Mouse (Mus musculus): ENCODE measurements around the gene Araf.

Araf gene

DNA sequence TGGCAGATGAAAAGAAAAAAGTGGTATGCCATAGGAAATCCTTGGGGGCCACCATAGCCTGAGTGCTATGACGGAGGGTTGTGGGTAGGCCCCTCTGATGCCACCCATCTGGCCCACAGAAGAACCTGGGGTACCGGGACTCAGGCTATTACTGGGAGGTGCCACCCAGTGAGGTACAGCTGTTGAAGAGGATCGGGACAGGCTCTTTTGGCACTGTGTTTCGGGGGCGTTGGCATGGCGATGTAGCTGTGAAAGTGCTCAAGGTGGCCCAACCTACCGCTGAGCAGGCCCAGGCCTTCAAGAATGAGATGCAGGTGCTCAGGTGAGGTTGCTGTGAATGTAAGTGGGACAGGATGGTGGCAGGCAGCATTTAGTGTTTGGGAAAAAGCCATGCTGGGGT is 56.2 kb downstream of the Araf start:
- no peak for DNase-seq

DNA sequence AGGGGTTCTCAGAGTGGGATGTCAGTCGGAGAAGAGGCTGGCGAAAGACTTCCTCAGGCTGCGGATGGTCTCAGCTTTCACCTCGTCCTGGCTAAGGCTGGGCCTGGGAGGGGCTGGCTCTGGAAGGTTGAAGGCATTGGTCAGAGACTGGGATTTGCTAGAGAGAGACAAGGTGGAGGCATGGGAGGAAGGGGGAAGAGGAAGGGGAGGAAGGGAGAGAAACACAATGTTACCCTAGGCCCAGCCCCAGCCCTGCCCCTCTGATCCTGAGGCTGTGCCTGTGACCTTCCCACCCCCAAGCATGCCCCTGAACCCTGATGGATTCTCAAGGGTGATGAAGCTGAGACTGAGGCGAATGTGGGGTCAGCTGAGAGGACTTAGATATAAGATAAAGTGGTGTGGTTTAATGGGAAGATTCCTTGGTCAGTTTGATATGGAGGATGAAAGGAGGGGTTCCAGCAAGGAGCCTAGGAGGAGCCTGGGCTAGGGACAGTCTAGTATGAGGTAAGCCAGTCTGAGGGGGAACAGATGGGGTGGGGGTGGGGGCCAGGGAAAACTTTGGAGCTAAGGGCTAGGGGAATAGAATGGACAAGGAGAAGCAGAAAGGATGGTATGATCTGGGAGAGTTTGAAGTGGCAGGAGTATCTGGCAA is 64.0 kb downstream of the Araf start:
- no peak for DNase-seq

DNA sequence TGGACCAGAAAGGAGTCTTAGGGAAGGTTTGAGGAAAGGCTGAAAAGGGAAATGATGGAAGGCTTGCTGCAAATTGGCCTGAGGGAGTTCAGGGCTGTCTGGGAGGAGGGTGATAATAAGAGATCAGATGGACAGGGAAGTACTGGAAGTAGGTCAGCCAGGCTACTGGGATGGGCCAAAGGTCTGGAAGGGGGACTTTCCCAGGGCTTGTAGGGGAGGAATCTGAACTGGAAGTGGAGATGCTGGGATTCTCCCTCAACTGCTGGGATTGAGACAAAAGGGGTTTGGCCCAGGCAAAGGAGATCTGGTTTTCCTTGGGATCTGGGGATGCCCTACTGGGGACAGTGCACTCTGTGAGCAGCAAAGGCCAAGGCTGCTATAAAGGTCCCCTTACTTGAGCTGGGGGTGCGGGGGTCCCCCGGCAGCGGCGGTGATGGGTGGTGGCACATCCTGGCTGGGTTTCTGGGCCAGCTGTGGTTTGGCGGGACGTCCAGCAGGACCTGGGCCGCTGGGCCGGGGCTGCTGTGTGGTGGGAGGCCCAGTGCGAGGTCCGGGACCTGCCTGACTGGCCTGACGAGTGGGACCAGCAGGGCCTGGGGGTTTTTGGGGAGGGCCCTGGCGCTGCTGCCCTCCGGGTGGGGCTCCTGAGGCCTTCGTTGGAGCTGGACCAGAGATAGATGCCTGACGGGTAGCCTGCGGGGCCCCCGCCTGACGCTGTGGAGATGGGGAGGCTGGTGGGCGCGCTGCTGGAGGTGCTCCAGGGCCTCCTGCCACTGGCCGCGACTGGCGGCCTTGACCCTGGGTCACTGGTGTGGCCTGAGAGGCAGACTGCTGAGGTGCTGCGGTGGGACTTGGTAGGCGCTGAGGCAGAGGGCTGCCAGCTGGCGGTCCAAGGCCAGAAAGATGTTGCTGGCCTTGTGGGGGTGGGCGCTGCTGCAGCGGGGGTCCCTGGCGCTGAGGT is 64.8 kb downstream of the Araf start:
- peak; percentile 3 for DNase-seq

DNA sequence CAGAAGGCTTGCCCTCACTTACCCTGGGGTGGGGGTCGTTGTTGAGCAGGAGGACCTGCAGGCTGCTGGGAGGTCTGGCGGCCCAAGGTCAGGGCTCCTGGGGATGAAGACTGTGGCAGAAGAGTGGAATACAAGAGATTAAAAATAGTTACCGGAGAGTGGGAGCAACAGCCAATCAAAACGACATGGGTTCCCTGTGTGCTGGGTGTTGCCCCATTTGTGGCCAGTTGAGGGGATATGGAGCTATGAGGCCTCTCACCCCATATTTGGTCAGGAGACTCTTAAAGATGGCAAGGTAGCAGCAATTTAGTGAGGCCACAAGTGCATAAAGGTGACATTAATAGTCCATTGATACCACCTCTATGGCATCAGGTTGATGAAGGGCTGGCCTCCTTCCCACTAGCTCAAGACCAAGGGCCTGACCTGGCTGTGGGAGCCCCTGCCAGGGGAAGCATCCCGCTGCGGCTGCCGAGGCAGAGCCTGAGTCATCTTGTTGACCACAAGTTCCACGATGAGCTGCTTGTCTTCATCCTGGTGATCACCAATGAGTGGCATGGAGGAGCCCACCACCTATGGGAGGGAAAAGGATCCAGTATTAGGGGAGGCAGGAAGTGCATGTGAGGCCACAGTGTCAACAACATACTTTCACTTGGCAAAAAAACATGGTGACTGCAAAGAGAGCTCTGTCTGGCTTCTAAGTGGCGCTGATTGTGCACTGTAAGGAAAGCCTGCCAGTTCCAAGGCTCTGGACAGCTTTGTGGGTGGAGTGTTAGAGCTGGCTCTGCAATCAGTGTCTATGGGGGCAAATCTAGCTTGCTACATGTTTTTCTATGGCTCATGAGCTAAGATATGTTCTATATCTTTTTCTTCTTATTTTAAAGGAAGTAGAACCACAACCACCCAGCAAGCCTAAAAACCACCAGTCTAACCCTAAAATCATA is 65.8 kb downstream of the Araf start:
- DNase-seq = no peak

DNA sequence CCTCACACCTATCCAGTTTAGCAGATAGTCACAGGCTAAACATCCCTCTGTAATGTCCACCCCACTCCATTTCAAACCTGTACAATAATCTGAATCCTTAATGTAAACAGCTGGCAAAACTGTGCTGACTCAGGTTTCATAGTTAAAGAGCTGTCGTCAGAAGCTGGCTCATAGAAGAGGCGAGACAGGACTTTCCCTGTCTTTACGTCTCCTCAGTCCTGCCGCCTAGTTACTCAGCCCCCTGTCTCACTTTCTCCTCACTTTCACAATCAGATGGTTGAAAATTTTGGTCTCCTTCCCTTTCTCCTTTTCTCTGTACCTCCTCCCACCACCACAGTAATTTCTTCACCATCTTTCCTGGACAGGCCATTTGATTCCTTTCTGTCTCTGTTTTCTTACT is 70.5 kb downstream of the Araf start:
- DNase-seq = no peak

DNA sequence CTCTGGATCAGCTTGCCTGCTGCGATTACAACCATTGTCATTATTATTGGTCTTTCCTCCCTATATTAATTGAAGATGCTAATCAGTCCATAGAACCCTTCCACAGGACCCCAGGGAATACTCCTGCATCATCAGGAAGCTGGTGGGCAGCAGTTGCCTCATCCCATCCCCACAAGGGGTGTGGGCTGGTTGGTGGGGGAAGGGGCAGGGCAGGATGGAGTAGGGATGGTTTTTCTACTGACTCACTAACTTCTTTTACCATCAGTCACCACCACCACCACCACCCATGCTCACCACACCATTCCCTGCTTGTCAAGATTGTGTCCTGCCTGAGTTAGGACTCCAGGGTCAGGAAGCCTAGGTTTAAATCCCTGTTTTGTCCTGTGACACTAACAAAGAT is 71.6 kb downstream of the Araf start:
- no peak for DNase-seq

DNA sequence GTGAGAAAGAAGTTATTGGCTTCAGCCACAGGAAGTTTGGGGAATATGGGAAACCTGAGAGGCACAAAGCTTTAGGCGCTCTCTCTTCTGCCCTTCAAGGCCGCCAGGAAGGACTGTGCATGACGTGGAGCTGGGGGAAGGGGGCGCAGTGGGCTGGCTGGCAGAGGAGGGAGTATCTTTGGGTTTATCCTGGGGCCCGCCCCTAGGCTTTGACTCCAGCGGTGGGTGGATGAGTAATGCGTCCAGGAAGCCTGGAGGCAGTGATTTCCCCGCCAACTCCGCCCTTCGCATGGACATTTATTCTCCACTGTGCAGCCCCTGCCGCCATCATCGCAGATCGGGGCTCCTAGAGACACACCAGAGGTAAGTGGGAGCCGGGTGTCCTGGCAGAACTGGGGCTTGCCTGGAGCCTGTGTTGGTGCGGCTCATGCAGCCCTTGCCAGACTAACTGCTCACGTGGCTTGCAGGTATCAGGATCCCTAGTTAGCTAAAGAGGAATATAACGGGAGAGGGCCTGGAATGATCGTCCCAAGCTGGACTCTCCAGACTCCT is 72.4 kb downstream of the Araf start, which contains the start of gene Timp1:
Gene Timp1 (plus strand): TSS at position 205 of the 552 bp plus-strand sequence.
- peak; percentile 42 for DNase-seq

DNA sequence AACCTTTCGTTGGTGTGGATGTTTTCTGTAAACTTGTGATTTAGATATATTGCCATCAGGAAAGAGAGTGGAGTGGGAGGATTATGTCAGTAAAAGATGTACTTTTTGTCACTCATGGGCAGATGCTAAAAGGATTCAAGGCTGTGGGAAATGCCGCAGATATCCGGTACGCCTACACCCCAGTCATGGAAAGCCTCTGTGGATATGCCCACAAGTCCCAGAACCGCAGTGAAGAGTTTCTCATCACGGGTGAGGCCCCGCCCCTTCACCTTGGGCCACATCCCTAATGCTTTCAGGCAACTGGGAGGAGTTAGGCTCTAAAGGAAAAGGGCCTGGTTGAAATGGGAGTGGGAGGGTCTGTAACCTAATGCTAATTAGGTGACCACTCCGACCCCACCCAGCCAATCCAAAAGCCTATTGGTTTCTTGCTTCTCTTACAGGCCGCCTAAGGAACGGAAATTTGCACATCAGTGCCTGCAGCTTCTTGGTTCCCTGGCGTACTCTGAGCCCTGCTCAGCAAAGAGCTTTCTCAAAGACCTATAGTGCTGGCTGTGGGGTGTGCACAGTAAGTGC is 75.4 kb downstream of the Araf start:
- DNase-seq = no peak

DNA sequence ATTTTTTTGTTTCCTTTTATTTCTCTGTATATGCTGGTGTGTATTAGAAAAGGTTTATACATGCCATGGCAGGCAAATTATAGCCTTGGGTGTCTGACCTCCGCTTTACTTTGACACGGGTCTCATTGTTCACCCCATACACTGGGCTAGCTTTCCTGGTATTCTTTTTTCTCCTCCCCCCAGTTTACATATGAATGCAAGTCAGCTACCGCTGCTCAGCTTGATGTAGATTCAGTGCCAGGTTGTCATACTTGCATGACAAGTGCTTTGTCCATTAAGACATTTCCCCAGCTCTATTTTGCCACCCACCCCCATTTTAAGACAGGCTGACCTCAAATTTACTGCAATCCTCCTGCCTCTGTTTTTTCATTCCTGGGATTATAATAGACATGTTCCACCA is 77.6 kb downstream of the Araf start:
- DNase-seq = no peak

DNA sequence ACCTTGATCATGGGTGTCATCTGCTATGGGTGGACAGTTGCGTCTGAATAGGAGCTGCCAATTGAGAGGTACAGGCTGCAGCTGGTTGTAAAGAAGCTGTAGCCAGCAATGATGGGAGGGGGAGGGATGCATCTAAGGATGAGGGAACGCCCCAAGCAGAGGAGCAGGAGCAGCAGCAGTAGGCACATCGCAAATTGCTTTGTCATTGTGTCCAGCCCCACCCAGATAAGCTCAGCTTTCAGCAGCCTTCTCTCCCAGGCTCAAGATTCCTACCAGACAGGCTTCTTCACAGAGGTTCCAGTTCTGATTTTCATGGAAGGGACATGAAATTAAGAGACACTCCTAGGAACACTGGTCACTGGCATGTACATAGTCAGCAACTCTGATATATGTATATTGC is 112.5 kb downstream of the Araf start:
- no peak for DNase-seq

Data from kidney, postnatal 14 days (tissue).